Mouse (Mus musculus) embryo, embryonic 11 days (tissue): ENCODE data around the gene Scgb2b15.
"Not testable (repeated sequence)": the region's sequence is repeated elsewhere in the genome, so short reads cannot be mapped to it uniquely, and the experiment has no call there.

ENCODE experiments used
- DNase-seq: peaks from one replicate; pipeline ENCODE4 v3.0.0-alpha.2; 2015

Gene Scgb2b15

DNA sequence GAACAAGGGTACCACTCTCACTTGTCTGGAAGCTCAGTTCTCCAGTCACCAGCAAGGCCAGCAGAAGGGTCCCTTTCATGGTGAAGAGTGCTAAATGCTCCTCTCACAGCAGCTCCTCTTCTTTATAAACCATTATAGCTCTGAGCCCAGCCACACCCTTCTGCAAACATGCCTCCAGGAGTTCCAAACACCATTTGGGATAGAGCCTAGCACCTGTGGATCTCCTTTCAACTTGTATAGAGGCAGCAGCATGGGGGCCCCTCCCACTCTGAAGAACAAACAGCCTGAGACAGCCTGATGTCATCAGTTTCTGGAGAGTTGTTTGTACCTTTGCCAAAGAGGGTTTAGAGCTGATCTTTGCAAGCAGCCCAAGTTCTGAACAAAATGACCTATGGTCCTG, at the start of gene Scgb2b15:
TSS of gene Scgb2b15 (minus strand) at position 101 of the 400 bp plus-strand sequence.
- DNase-seq: not testable (repeated sequence)

DNA sequence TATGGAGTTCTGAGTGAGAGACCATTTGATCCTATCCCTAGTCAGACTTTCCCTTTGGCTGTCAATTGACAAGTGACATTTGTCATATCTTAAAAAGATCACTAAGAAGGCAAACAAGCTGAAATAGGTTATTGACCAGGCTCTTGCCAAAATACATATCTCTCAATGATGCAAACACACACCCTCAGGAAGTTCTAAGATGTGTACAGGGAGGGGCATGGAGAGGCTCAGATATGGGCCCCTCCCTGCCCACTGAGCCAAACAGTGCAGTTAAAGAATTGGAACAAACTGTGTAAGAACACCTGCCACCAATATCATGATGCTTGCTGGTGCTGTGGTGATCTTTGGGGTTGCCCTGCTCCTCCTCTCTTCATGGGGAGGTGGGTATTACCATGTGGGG, 6.8 kb upstream of the Scgb2b15 start, which contains the start of gene Scgb1b15:
TSS of gene Scgb1b15 (plus strand) at position 301 of the 400 bp plus-strand sequence.
- not testable (repeated sequence) for DNase-seq
